Comparison of ENCODE assay signal across 8 mouse cellular contexts in the genomic region with DNA sequence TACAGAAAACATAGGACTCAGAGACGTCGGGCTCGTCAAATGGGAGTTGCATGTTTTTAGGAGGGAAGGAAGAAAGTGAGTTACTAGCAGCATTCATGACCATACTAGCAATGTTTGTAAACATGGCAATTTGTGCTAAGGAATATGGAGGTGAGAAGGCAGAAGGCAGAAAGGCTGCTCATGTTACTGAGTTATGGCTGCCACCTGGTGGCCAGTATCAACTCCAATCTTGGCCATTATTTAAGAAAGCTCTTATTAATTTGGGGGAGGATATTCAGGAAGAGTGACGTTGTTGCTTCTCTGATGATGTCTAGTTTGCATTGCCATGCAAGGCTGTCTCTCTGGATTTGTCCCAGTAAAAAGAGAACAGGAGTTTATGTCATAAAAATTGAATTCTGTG.
DNase-seq lines count a peak whose midpoint lies in the region; ATAC-seq and TF ChIP-seq lines count a peak whose summit lies in the region.

No protein-coding gene starts in this region.

- H3K36me3 ChIP-seq in embryonic facial prominence, embryonic 11.5 days (replicated peaks; ENCODE audit: control insufficient read depth, insufficient read depth, low read depth, low read length): no peaks in the 10 kb centered on the region
- H3K36me3 ChIP-seq in hindbrain, embryonic 14.5 days (replicated peaks; ENCODE audit: control insufficient read depth, insufficient read depth): no peaks in the 10 kb centered on the region
- H3K36me3 ChIP-seq in liver, adult 2 months (ENCODE audit: control insufficient read depth, insufficient read depth, low read length): no peaks in the 10 kb centered on the region

- no peaks in the 10 kb centered on the region for H3K4me1 ChIP-seq in bone marrow, adult 2 months (ENCODE audit: control insufficient read depth, insufficient read depth, low read length)
- H3K4me1 ChIP-seq in embryonic facial prominence, embryonic 11.5 days (ENCODE audit: control insufficient read depth, insufficient read depth, low read length): no peaks in the 10 kb centered on the region
- no peaks in the 10 kb centered on the region for H3K4me1 ChIP-seq in hindbrain, embryonic 14.5 days (replicated peaks; ENCODE audit: control insufficient read depth, insufficient read depth, low read length)
- H3K4me1 ChIP-seq in liver, adult 2 months (ENCODE audit: control insufficient read depth, insufficient read depth, low read length): no peaks in the 10 kb centered on the region

- TF ChIP-seq CTCF in bone marrow, adult 2 months (IDR thresholded peaks at IDR 0.05; ENCODE audit: control insufficient read depth, insufficient read depth, low read length): peak; percentile 38; the same call in 1 of the 2 replicates
- TF ChIP-seq CTCF in liver, adult 2 months (IDR thresholded peaks at IDR 0.05; ENCODE audit: low read depth, low read length): peak; percentile 43

- no peaks in the 10 kb centered on the region for H3K9me3 ChIP-seq in embryonic facial prominence, embryonic 11.5 days (replicated peaks; ENCODE audit: control insufficient read depth, low read length)
- no peaks in the 10 kb centered on the region for H3K9me3 ChIP-seq in hindbrain, embryonic 14.5 days (ENCODE audit: control insufficient read depth, low read length)

- H3K27me3 ChIP-seq in embryonic facial prominence, embryonic 11.5 days (ENCODE audit: control insufficient read depth, insufficient read depth, low read length): no peaks in the 10 kb centered on the region
- H3K27me3 ChIP-seq in hindbrain, embryonic 14.5 days (ENCODE audit: control insufficient read depth, insufficient read depth, low read length): no peaks in the 10 kb centered on the region
- no peaks in the 10 kb centered on the region for H3K27me3 ChIP-seq in liver, adult 2 months (ENCODE audit: control insufficient read depth, insufficient read depth, low read length)

- H3K4me3 ChIP-seq in bone marrow, adult 2 months (replicated peaks; ENCODE audit: control insufficient read depth, low read depth, low read length): no peak overlapping the region
- no peak overlapping the region for H3K4me3 ChIP-seq in embryonic facial prominence, embryonic 11.5 days (ENCODE audit: low read depth, low read length)
- no peak overlapping the region for H3K4me3 ChIP-seq in hindbrain, embryonic 14.5 days (replicated peaks; ENCODE audit: low read length)
- H3K4me3 ChIP-seq in liver, adult 2 months (ENCODE audit: insufficient read depth, low read depth, low read length): no peak overlapping the region

- H3K4me2 ChIP-seq in embryonic facial prominence, embryonic 11.5 days (ENCODE audit: low read depth, low read length): no peak overlapping the region
- no peak overlapping the region for H3K4me2 ChIP-seq in hindbrain, embryonic 14.5 days (replicated peaks)

- H3K27ac ChIP-seq in bone marrow, adult 2 months (ENCODE audit: control insufficient read depth, insufficient read depth, low read depth, low read length, poor library complexity): no peak overlapping the region
- no peak overlapping the region for H3K27ac ChIP-seq in embryonic facial prominence, embryonic 11.5 days (replicated peaks; ENCODE audit: low read depth, low read length)
- no peak overlapping the region for H3K27ac ChIP-seq in hindbrain, embryonic 14.5 days
- H3K27ac ChIP-seq in liver, adult 2 months (replicated peaks; ENCODE audit: insufficient read depth, low read depth, low read length): no peak overlapping the region

- TF ChIP-seq POLR2A in bone marrow, adult 2 months (IDR thresholded peaks at IDR 0.05; ENCODE audit: borderline replicate concordance, control insufficient read depth, low read depth, low read length): no peak
- TF ChIP-seq POLR2A in liver, adult 2 months (IDR thresholded peaks at IDR 0.05; ENCODE audit: extremely low read depth, insufficient read depth, low read length): no peak

- no peaks in the 10 kb centered on the region for H3K79me2 ChIP-seq in liver, adult 2 months (ENCODE audit: control insufficient read depth, insufficient read depth, low read length)

- H3K9ac ChIP-seq in embryonic facial prominence, embryonic 11.5 days (replicated peaks; ENCODE audit: low read length): no peak overlapping the region
- no peak overlapping the region for H3K9ac ChIP-seq in hindbrain, embryonic 14.5 days
- no peak overlapping the region for H3K9ac ChIP-seq in liver, adult 2 months (ENCODE audit: low read depth, low read length)

- DNase-seq in adrenal gland, adult (ENCODE audit: inconsistent age in 2 of 2, low spot score in 1 of 2): peak; percentile 34 to 73
- DNase-seq in adrenal gland, postnatal 4 days (ENCODE audit: low spot score in 2 of 2): no peak
- DNase-seq in B cell, adult 2 months: peak; percentile 11 to 37
- DNase-seq in embryonic facial prominence, embryonic 11.5 days (ENCODE audit: low spot score): peak; percentile 66
- peak; percentile 73 for DNase-seq in hindbrain, embryonic 14.5 days (ENCODE audit: low spot score)
- DNase-seq in liver, adult 2 months (ENCODE audit: extremely low read depth, low read depth, low spot score): peak; percentile 45
- peak; percentile 69 for DNase-seq in retina, embryonic 14.5 days (ENCODE audit: low spot score)

- 57% methylated on average over 4 of the region's 4 CpGs for WGBS in bone marrow, adult 2 months
- WGBS in embryonic facial prominence, embryonic 11.5 days: 63% methylated on average over 4 of the region's 4 CpGs
- 72% methylated on average over 4 of the region's 4 CpGs for WGBS in hindbrain, embryonic 14.5 days
- WGBS in liver, adult 2 months: 56% methylated on average over 4 of the region's 4 CpGs

- no peak for ATAC-seq in embryonic facial prominence, embryonic 11.5 days (replicated peaks; ENCODE audit: insufficient number of reproducible peaks, low FRiP score, low TSS enrichment, low read depth)
- ATAC-seq in hindbrain, embryonic 14.5 days (ENCODE audit: low FRiP score): peak; percentile 60; the same call in 1 of the 2 replicates

Comparison
In these comparisons a context has a peak if more than half of its experiments do, and no peak if none do; other contexts are left out.
1. DNase-seq: peak in adrenal gland, adult (2 of 2), B cell, adult 2 months (2 of 2), embryonic facial prominence, embryonic 11.5 days (single experiment), hindbrain, embryonic 14.5 days (single experiment), liver, adult 2 months (single experiment) and retina, embryonic 14.5 days (single experiment); none in adrenal gland, postnatal 4 days (0 of 2).